8 mouse cellular contexts compared by ENCODE assay signal in the genomic region with DNA sequence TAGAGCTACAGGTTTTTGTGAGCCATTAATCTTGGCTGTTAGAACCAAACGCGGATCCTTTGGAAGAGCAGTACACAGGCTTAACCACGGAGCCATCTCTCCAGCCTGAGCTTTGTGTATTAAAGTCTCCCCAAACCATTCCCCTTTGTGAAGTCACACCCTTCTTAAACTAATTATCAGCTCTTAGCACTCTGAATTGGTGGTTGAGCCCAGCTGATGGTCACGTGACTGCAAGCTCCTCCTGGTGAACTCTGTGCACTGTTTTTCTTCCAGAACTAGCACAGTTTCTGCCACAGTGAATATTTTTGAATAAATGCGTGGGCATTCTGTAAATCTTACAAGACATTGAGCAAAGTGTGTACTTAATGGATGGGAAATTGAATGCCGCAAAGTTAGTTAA. TPM values are rescaled to one million over a fixed set of nuclear protein-coding genes. Genes with fewer than 3 reads are reported as not detected.
DNase-seq lines count a peak whose midpoint lies in the region; ATAC-seq and TF ChIP-seq lines count a peak whose summit lies in the region.

No protein-coding gene starts in this region.

- 24% methylated on average over 6 of the region's 6 CpGs for WGBS in kidney, adult 2 months
- 32% methylated on average over 6 of the region's 6 CpGs for WGBS in hindbrain, postnatal 0 days
- 27% methylated on average over 6 of the region's 6 CpGs for WGBS in lung, embryonic 15.5 days
- 26% methylated on average over 6 of the region's 6 CpGs for WGBS in stomach, embryonic 16.5 days

- H3K4me1 ChIP-seq in kidney, adult 2 months (ENCODE audit: control insufficient read depth, insufficient read depth, low read length), result peaks cover 9% of the 10 kb centered on the region; the same call in 1 of the 2 replicates
- H3K4me1 ChIP-seq in hindbrain, postnatal 0 days (ENCODE audit: insufficient read depth, low read length), result peaks cover 10% of the 10 kb centered on the region
- peaks cover 17% of the 10 kb centered on the region for H3K4me1 ChIP-seq in lung, embryonic 15.5 days
- H3K4me1 ChIP-seq in stomach, embryonic 16.5 days (ENCODE audit: control insufficient read depth, insufficient read depth, low read length), result peaks cover 9% of the 10 kb centered on the region

- peak; percentile 46 for DNase-seq in kidney, adult 2 months
- no peak for DNase-seq in kidney, adult 18-20 months
- DNase-seq in c-Kit-positive CD71-positive TER-119-positive erythroid progenitor cells, embryonic 14.5 days (ENCODE audit: low spot score), result peak; percentile 65
- no peak for DNase-seq in hindbrain, postnatal 0 days (ENCODE audit: low spot score)
- DNase-seq in thymus, postnatal 14 days, result no peak
- DNase-seq in urinary bladder, postnatal 14 days (ENCODE audit: low spot score), result no peak

- H3K36me3 ChIP-seq in kidney, adult 2 months (ENCODE audit: control insufficient read depth, insufficient read depth, low read length), result no peaks in the 10 kb centered on the region
- H3K36me3 ChIP-seq in hindbrain, postnatal 0 days (ENCODE audit: insufficient read depth, low read length), result peaks cover 13% of the 10 kb centered on the region; the same call in 1 of the 2 replicates
- H3K36me3 ChIP-seq in lung, embryonic 15.5 days, result peaks cover 7% of the 10 kb centered on the region; the same call in 1 of the 2 replicates
- H3K36me3 ChIP-seq in stomach, embryonic 16.5 days (ENCODE audit: control insufficient read depth, insufficient read depth, low read length), result no peaks in the 10 kb centered on the region

- H3K27me3 ChIP-seq in kidney, adult 2 months (replicated peaks; ENCODE audit: control insufficient read depth, insufficient read depth, low read length), result no peaks in the 10 kb centered on the region
- H3K27me3 ChIP-seq in hindbrain, postnatal 0 days (ENCODE audit: insufficient read depth, low read length), result no peaks in the 10 kb centered on the region
- H3K27me3 ChIP-seq in lung, embryonic 15.5 days, result no peaks in the 10 kb centered on the region
- H3K27me3 ChIP-seq in stomach, embryonic 16.5 days (ENCODE audit: control insufficient read depth, insufficient read depth, low read length), result no peaks in the 10 kb centered on the region

- H3K4me2 ChIP-seq in hindbrain, postnatal 0 days (ENCODE audit: low read depth, low read length), result peak overlapping the region; percentile 81
- H3K4me2 ChIP-seq in lung, embryonic 15.5 days, result peak overlapping the region; percentile 84
- peak overlapping the region; percentile 74 for H3K4me2 ChIP-seq in stomach, embryonic 16.5 days (ENCODE audit: low read depth, low read length)

- TF ChIP-seq POLR2A in kidney, adult 2 months (IDR thresholded peaks at IDR 0.05; ENCODE audit: low read depth, low read length), result no peak

- peak overlapping the region; percentile 94 for H3K4me3 ChIP-seq in kidney, adult 2 months (ENCODE audit: insufficient read depth, low read depth, low read length)
- peak overlapping the region; percentile 66 for H3K4me3 ChIP-seq in hindbrain, postnatal 0 days (ENCODE audit: low read length)
- peak overlapping the region; percentile 66 for H3K4me3 ChIP-seq in lung, embryonic 15.5 days
- H3K4me3 ChIP-seq in stomach, embryonic 16.5 days (replicated peaks; ENCODE audit: low read length), result peak overlapping the region; percentile 87

- H3K9ac ChIP-seq in hindbrain, postnatal 0 days (replicated peaks; ENCODE audit: low read length), result peak overlapping the region; percentile 64
- peak overlapping the region; percentile 57 for H3K9ac ChIP-seq in lung, embryonic 15.5 days
- peak overlapping the region; percentile 82 for H3K9ac ChIP-seq in stomach, embryonic 16.5 days (ENCODE audit: low read length)

- no peak for ATAC-seq in hindbrain, postnatal 0 days
- no peak for ATAC-seq in lung, embryonic 15.5 days (ENCODE audit: borderline replicate concordance, extremely low read depth, low FRiP score, low TSS enrichment)
- no peak for ATAC-seq in stomach, embryonic 16.5 days (ENCODE audit: insufficient read depth, low FRiP score)

- no peaks in the 10 kb centered on the region for H3K9me3 ChIP-seq in hindbrain, postnatal 0 days (ENCODE audit: low read length)
- no peaks in the 10 kb centered on the region for H3K9me3 ChIP-seq in lung, embryonic 15.5 days
- no peaks in the 10 kb centered on the region for H3K9me3 ChIP-seq in stomach, embryonic 16.5 days (replicated peaks; ENCODE audit: control insufficient read depth, low read length)

- H3K27ac ChIP-seq in kidney, adult 2 months (ENCODE audit: insufficient read depth, low read depth, low read length), result no peak overlapping the region
- H3K27ac ChIP-seq in hindbrain, postnatal 0 days, result no peak overlapping the region
- no peak overlapping the region for H3K27ac ChIP-seq in lung, embryonic 15.5 days
- H3K27ac ChIP-seq in stomach, embryonic 16.5 days (ENCODE audit: low read length), result no peak overlapping the region

- TF ChIP-seq CTCF in kidney, adult 2 months (conservative IDR thresholded peaks at IDR 0.05; ENCODE audit: insufficient read depth, insufficient read length, low read depth, low read length), result no peak
- TF ChIP-seq CTCF in hindbrain, postnatal 0 days (IDR thresholded peaks at IDR 0.05; ENCODE audit: low read depth), result no peak

RNA-seq across cellular contexts. Expression of gene Rtf2, which starts 0.8 kb away (rescaled TPM):
- 37.7 and 39.9 TPM in 2 replicates for polyA plus RNA-seq in kidney, adult 2 months (2012; rRNA removed)
- total RNA-seq in hindbrain, postnatal 0 days (2014; rRNA removed), result 65.4 and 65.6 TPM in 2 replicates
- polyA plus RNA-seq in hindbrain, postnatal 0 days (2015; fragmentation: Nextera tagmentation; extraction: Ambion mirVana), result 83.6 and 87.9 TPM in 2 replicates
- 73.0 and 79.0 TPM in 2 replicates for polyA plus RNA-seq in lung, embryonic 15.5 days (2015; fragmentation: Nextera tagmentation; extraction: Ambion mirVana)
- 69.8 and 73.7 TPM in 2 replicates for polyA plus RNA-seq in stomach, embryonic 16.5 days (2015; fragmentation: Nextera tagmentation; extraction: Ambion mirVana)

RNA-seq across cellular contexts. Expression of gene Gcnt7, which starts 17.2 kb away (rescaled TPM):
- polyA plus RNA-seq in kidney, adult 2 months (2012; rRNA removed), result 0.04 TPM in 1 of 2 replicates, not detected in the other
- total RNA-seq in hindbrain, postnatal 0 days (2014; rRNA removed), result not detected in 2 replicates
- 0.92 and 1.0 TPM in 2 replicates for polyA plus RNA-seq in hindbrain, postnatal 0 days (2015; fragmentation: Nextera tagmentation; extraction: Ambion mirVana)
- 1.5 and 1.7 TPM in 2 replicates for polyA plus RNA-seq in lung, embryonic 15.5 days (2015; fragmentation: Nextera tagmentation; extraction: Ambion mirVana)
- polyA plus RNA-seq in stomach, embryonic 16.5 days (2015; fragmentation: Nextera tagmentation; extraction: Ambion mirVana), result 1.8 and 2.0 TPM in 2 replicates

RNA-seq across cellular contexts. Expression of gene Fam209, which starts 31.1 kb away (rescaled TPM):
- 0.33 TPM in 1 of 2 replicates, not detected in the other for polyA plus RNA-seq in kidney, adult 2 months (2012; rRNA removed)
- not detected in 2 replicates for total RNA-seq in hindbrain, postnatal 0 days (2014; rRNA removed)
- polyA plus RNA-seq in hindbrain, postnatal 0 days (2015; fragmentation: Nextera tagmentation; extraction: Ambion mirVana), result 0.37 and 0.58 TPM in 2 replicates
- polyA plus RNA-seq in lung, embryonic 15.5 days (2015; fragmentation: Nextera tagmentation; extraction: Ambion mirVana), result 0.30 TPM in 1 of 2 replicates, not detected in the other
- not detected in 2 replicates for polyA plus RNA-seq in stomach, embryonic 16.5 days (2015; fragmentation: Nextera tagmentation; extraction: Ambion mirVana)

RNA-seq across cellular contexts. Expression of gene Cass4, which starts 47.6 kb away (rescaled TPM):
- polyA plus RNA-seq in kidney, adult 2 months (2012; rRNA removed), result 0.22 and 0.30 TPM in 2 replicates
- total RNA-seq in hindbrain, postnatal 0 days (2014; rRNA removed), result 0.21 and 0.29 TPM in 2 replicates
- polyA plus RNA-seq in hindbrain, postnatal 0 days (2015; fragmentation: Nextera tagmentation; extraction: Ambion mirVana), result 0.16 and 0.25 TPM in 2 replicates
- polyA plus RNA-seq in lung, embryonic 15.5 days (2015; fragmentation: Nextera tagmentation; extraction: Ambion mirVana), result 5.5 and 6.7 TPM in 2 replicates
- polyA plus RNA-seq in stomach, embryonic 16.5 days (2015; fragmentation: Nextera tagmentation; extraction: Ambion mirVana), result 0.18 and 0.44 TPM in 2 replicates

Comparison
In these comparisons a context has a peak if more than half of its experiments do, and no peak if none do; other contexts are left out.
1. DNase-seq: peak in kidney, adult 2 months (single experiment) and c-Kit-positive CD71-positive TER-119-positive erythroid progenitor cells, embryonic 14.5 days (single experiment); none in kidney, adult 18-20 months (single experiment), hindbrain, postnatal 0 days (single experiment), thymus, postnatal 14 days (single experiment) and urinary bladder, postnatal 14 days (single experiment).
2. Peak in every context shown above with its lines, with median percentiles within 50 percentile points of each other: H3K4me3 ChIP-seq, H3K4me2 ChIP-seq and H3K9ac ChIP-seq.